Mouse (Mus musculus): ENCODE results near the gene Msln. TPM values are rescaled to one million over a fixed set of nuclear protein-coding genes. Genes with fewer than 3 reads are reported as not detected.

Gene Msln
- total and polyA plus RNA-seq, 3 experiments: not detected

DNA sequence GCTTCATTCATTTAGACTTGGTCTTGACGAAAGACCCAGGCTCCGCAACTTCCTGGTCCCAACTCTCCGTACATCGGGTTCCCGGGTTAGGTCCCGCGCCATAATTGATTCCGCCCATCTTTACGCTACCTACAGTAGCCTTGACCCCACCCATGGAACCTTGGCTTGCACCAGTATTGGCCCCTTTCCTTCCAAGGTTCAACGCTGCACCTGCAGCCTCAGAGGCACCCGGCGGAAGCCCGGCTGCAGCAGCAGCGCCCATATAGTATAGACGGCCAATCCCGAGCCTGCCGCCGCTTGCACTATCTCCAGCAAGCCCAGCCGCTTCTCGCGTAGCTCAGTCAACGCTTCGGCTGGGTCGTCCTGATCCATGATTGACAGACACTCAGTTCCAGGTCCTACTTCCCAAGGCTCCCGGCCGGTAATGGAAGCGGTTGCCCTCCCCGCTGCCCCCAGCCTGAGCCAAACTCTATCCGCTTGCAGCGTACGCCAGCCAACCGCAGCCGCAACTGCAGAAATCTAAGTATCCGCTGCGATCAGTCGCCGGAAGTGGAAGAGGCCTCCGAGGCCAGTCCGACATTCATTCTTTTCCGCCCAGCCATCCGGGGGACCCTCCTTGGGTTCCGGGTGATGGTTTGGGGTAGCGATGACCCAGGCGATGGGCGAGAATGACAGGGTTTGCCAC, 37.8 kb upstream of the Msln start (continued):
- TF ChIP-seq ZMIZ1 (IDR thresholded peaks at IDR 0.05; ENCODE audit: low read depth, low read length) (no peak; the same call in none of the 2 replicates), ZC3H11A (IDR thresholded peaks at IDR 0.05; ENCODE audit: low read depth, low read length) (no peak), HCFC1 (IDR thresholded peaks at IDR 0.05; ENCODE audit: low read depth, low read length) (peak; percentile 92), ETS1 (IDR thresholded peaks at IDR 0.05; ENCODE audit: low read depth, low read length) (peak; percentile 49; the same call in 1 of the 2 replicates), MYB (IDR thresholded peaks at IDR 0.05; ENCODE audit: low read depth, low read length) (no peak), RCOR1 (IDR thresholded peaks at IDR 0.05; ENCODE audit: low read depth, low read length) (no peak)

DNA sequence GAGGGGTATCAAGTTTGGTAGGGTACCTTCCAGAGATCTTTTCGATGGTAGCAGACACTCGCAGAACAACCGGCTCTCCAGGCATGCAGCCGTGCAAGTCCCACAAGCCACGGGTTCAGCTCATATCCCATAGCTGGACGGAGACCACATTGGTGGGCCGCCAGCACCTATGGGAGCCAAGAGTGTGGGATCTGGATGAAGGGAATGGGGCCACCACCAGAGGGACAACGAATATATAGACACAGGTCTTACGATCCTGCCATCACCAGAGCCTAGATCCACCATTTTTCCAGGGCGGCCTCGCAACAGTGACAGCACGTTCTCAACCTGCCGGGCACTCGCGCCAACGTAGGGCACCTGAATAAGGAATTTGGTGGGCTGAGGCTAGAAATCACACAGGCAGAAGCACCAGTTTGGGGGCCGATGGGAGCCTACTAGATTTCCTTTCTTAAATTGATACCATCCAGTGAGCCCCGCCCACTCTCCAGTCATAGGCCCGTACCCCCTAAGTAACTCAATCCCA, 37.2 kb upstream of the Msln start:
- Histone ChIP-seq H3K27ac (ENCODE audit: control insufficient read depth, low read depth, low read length) (peak overlapping the region; percentile 97), H3K79me2 (ENCODE audit: control insufficient read depth, insufficient read depth, low read length, poor library complexity) (peaks cover 16% of the 10 kb centered on the region), H3K9ac (ENCODE audit: control insufficient read depth, low read depth, low read length, poor library complexity, severe bottlenecking) (peak overlapping the region; percentile 87), H3K27me3 (ENCODE audit: control insufficient read depth in 1 of 2, insufficient read depth in 2 of 2, low read length in 2 of 2) (no peaks in the 10 kb centered on the region), H3K9me3 (replicated peaks; ENCODE audit: insufficient read depth, low read length) (no peaks in the 10 kb centered on the region), H3K4me1 (ENCODE audit: control insufficient read depth in 1 of 2, insufficient read depth in 2 of 2, low read length in 2 of 2) (peaks cover 0 to 24% of the 10 kb centered on the region in 2 experiments; a peak in 2 of 4 replicates), H3K4me3 (ENCODE audit: control insufficient read depth in 1 of 2, insufficient read depth in 1 of 2, low read depth in 2 of 2, low read length in 2 of 2) (peak overlapping the region; percentile 67 to 84), H3K36me3 (ENCODE audit: control insufficient read depth in 1 of 2, insufficient read depth in 2 of 2, low read length in 2 of 2) (peaks cover 0 to 5% of the 10 kb centered on the region in 2 experiments; a peak in 1 of 4 replicates)
- TF ChIP-seq UBTF (IDR thresholded peaks at IDR 0.05; ENCODE audit: borderline replicate concordance, insufficient read depth, low read depth, low read length): no peak
- peak; percentile 13; the same call in 1 of the 2 replicates for TF ChIP-seq ZMIZ1 (IDR thresholded peaks at IDR 0.05; ENCODE audit: low read depth, low read length)
- no peak for TF ChIP-seq ZC3H11A (IDR thresholded peaks at IDR 0.05; ENCODE audit: low read depth, low read length)
- no peak for DNase-seq (ENCODE audit: low read depth, low spot score)

DNA sequence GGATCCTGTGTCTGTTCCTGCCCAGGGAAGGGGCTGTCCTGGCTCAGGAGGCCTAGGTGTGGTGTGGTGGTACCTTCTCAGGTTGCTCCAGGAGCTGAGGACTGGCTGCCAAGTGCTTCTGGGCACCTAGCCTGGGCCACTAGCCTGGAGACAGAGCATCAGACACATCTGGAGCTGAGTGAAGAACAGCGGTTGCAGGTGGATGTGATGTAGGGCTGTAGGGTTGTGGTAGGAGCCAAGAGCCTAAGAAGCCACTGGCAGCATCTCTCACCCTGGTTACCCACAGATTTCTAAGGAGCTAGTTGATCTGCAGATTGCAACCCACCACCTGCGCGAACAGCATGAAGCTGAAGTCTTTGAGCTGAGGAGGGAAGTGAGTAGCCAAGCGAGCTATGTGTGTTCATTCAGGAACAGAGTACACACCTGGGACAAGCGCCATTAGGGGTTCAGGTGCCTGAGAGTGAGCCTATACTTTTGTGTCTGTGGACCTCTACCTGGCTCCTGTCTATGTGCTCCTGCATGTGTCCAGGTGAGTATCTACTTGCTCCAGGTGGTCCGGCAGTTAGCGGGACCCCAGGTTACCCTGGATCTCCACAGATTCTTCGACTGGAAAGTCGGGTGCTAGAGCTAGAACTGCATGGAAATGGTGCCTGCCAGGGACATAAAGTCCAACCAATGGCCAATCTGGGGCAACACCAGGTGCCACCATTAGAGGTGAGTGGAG, 32.8 kb upstream of the Msln start:
- Histone ChIP-seq H3K36me3 (ENCODE audit: control insufficient read depth in 1 of 2, insufficient read depth in 2 of 2, low read length in 2 of 2) (peaks cover 2 to 5% of the 10 kb centered on the region in 2 experiments; a peak in 3 of 4 replicates), H3K9me3 (replicated peaks; ENCODE audit: insufficient read depth, low read length) (no peaks in the 10 kb centered on the region), H3K4me1 (ENCODE audit: control insufficient read depth in 1 of 2, insufficient read depth in 2 of 2, low read length in 2 of 2) (peaks cover 0 to 6% of the 10 kb centered on the region in 2 experiments; a peak in 2 of 4 replicates), H3K4me3 (ENCODE audit: control insufficient read depth in 1 of 2, insufficient read depth in 1 of 2, low read depth in 2 of 2, low read length in 2 of 2) (no peak overlapping the region), H3K79me2 (ENCODE audit: control insufficient read depth, insufficient read depth, low read length, poor library complexity) (peaks cover 3% of the 10 kb centered on the region), H3K27ac (ENCODE audit: control insufficient read depth, low read depth, low read length) (no peak overlapping the region), H3K27me3 (ENCODE audit: control insufficient read depth in 1 of 2, insufficient read depth in 2 of 2, low read length in 2 of 2) (no peaks in the 10 kb centered on the region), H3K9ac (ENCODE audit: control insufficient read depth, low read depth, low read length, poor library complexity, severe bottlenecking) (no peak overlapping the region)
- no peak for DNase-seq (ENCODE audit: low read depth, low spot score)
- TF ChIP-seq TAL1 (IDR thresholded peaks at IDR 0.05; ENCODE audit: low read length): no peak
- 0 out of 4 replicates have a peak, but pooled peaks of 1 of the 2 experiments have one; percentile 11 for TF ChIP-seq POLR2A (IDR thresholded peaks at IDR 0.05; ENCODE audit: control insufficient read depth in 1 of 2, insufficient read depth in 1 of 2, low read depth in 1 of 2, low read length in 2 of 2, poor library complexity in 1 of 2)
- TF ChIP-seq MYB (IDR thresholded peaks at IDR 0.05; ENCODE audit: low read depth, low read length): no peak
- no peak for TF ChIP-seq NRF1 (IDR thresholded peaks at IDR 0.05; ENCODE audit: insufficient read depth, low read depth, low read length, poor library complexity, severe bottlenecking)
- no peak for TF ChIP-seq CHD1 (IDR thresholded peaks at IDR 0.05; ENCODE audit: low read depth, low read length)
- TF ChIP-seq BHLHE40 (IDR thresholded peaks at IDR 0.05; ENCODE audit: borderline replicate concordance, low read depth, low read length): no peak
